Mouse (Mus musculus): Measurements from ENCODE around the gene Gal3st3. TPM values are rescaled to one million over a fixed set of nuclear protein-coding genes. Genes with fewer than 3 reads are reported as not detected.

Gene Gal3st3
- polyA plus RNA-seq, 1 experiment from 2014 or later, result 0.08 TPM

- Histone ChIP-seq H3K9me3 (replicated peaks; ENCODE audit: control insufficient read depth, low read length) (no peaks in the 10 kb centered on the region), H3K4me3 (ENCODE audit: low read depth, low read length) (peak overlapping the region; percentile 98), H3K4me1 (ENCODE audit: control insufficient read depth, low read depth, low read length) (peaks cover 18% of the 10 kb centered on the region), H3K27me3 (ENCODE audit: control insufficient read depth, insufficient read depth, low read depth, low read length) (peaks cover 16% of the 10 kb centered on the region), H3K4me2 (ENCODE audit: low read depth, low read length) (peak overlapping the region; percentile 64), H3K36me3 (ENCODE audit: control insufficient read depth, insufficient read depth) (peaks cover 19% of the 10 kb centered on the region), H3K9ac (ENCODE audit: low read depth, low read length) (peak overlapping the region; percentile 55), H3K27ac (ENCODE audit: low read length) (peak overlapping the region; percentile 58)
- WGBS (ENCODE audit: insufficient replicate concordance), result 3% methylated on average over 13 of the region's 13 CpGs
- ATAC-seq (ENCODE audit: low read depth), result peak; percentile 41
Measured at GRCm38 (mm10) chr19:5295736-5296075, 2.4 kb upstream of the Gal3st3 start.

DNA sequence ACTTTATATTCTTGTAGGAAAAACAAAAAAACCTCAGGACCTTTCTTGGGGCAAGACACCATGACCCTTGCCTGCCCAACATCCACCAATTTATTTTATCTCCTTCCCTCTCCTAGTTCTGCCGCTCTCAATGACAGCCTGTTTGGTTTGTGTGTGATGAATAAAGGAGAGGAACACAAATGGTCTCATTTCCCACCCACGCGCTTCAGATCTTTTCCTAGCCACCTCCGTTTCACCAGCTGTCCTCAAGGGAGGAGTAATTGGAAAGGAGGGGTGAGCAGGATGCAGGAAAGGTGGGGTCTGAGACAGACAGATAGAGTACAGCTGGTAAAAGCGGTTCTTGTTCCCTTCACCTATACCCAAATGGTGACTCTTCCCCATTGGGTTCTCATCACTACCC is 1.5 kb upstream of the Gal3st3 start:
- no peak overlapping the region for H3K4me3 ChIP-seq (ENCODE audit: low read depth, low read length)
- H3K4me2 ChIP-seq (ENCODE audit: low read depth, low read length), result no peak overlapping the region
- no peak for ATAC-seq (ENCODE audit: low read depth)
- peaks cover 18% of the 10 kb centered on the region for H3K4me1 ChIP-seq (ENCODE audit: control insufficient read depth, low read depth, low read length)
- H3K9me3 ChIP-seq (replicated peaks; ENCODE audit: control insufficient read depth, low read length), result no peaks in the 10 kb centered on the region
- H3K27ac ChIP-seq (ENCODE audit: low read length), result no peak overlapping the region
- no peak overlapping the region for H3K9ac ChIP-seq (ENCODE audit: low read depth, low read length)
- H3K36me3 ChIP-seq (ENCODE audit: control insufficient read depth, insufficient read depth), result peaks cover 15% of the 10 kb centered on the region
- H3K27me3 ChIP-seq (ENCODE audit: control insufficient read depth, insufficient read depth, low read depth, low read length), result peaks cover 16% of the 10 kb centered on the region
- WGBS (ENCODE audit: insufficient replicate concordance), result 68% methylated on average over 5 of the region's 5 CpGs

GRCm38 (mm10) chr19:5300588-5300987 is 2.5 kb downstream of the Gal3st3 start:
- ATAC-seq (ENCODE audit: low read depth), result no peak
- no peaks in the 10 kb centered on the region for H3K9me3 ChIP-seq (replicated peaks; ENCODE audit: control insufficient read depth, low read length)
- no peak overlapping the region for H3K27ac ChIP-seq (ENCODE audit: low read length)
- H3K9ac ChIP-seq (ENCODE audit: low read depth, low read length), result no peak overlapping the region
- H3K36me3 ChIP-seq (ENCODE audit: control insufficient read depth, insufficient read depth), result no peaks in the 10 kb centered on the region
- peaks cover 7% of the 10 kb centered on the region for H3K4me1 ChIP-seq (ENCODE audit: control insufficient read depth, low read depth, low read length)
- H3K27me3 ChIP-seq (ENCODE audit: control insufficient read depth, insufficient read depth, low read depth, low read length), result peaks cover 16% of the 10 kb centered on the region
- no peak overlapping the region for H3K4me3 ChIP-seq (ENCODE audit: low read depth, low read length)
- no peak overlapping the region for H3K4me2 ChIP-seq (ENCODE audit: low read depth, low read length)
- 64% methylated on average over 6 of the region's 6 CpGs for WGBS (ENCODE audit: insufficient replicate concordance)

- H3K27me3 ChIP-seq (ENCODE audit: control insufficient read depth, insufficient read depth, low read depth, low read length), result peaks cover 23% of the 10 kb centered on the region
- no peak for ATAC-seq (ENCODE audit: low read depth)
- no peaks in the 10 kb centered on the region for H3K36me3 ChIP-seq (ENCODE audit: control insufficient read depth, insufficient read depth)
- no peak overlapping the region for H3K4me2 ChIP-seq (ENCODE audit: low read depth, low read length)
- H3K4me3 ChIP-seq (ENCODE audit: low read depth, low read length), result no peak overlapping the region
- H3K9me3 ChIP-seq (replicated peaks; ENCODE audit: control insufficient read depth, low read length), result no peaks in the 10 kb centered on the region
- H3K4me1 ChIP-seq (ENCODE audit: control insufficient read depth, low read depth, low read length), result no peaks in the 10 kb centered on the region; the same call in 1 of the 2 replicates
- H3K27ac ChIP-seq (ENCODE audit: low read length), result no peak overlapping the region
- 6% methylated on average over 4 of the region's 4 CpGs for WGBS (ENCODE audit: insufficient replicate concordance)
- H3K9ac ChIP-seq (ENCODE audit: low read depth, low read length), result no peak overlapping the region
Measured at GRCm38 (mm10) chr19:5302455-5302854, 4.3 kb downstream of the Gal3st3 start.

- no peak for ATAC-seq (ENCODE audit: low read depth)
- no peak overlapping the region for H3K4me2 ChIP-seq (ENCODE audit: low read depth, low read length)
- H3K4me3 ChIP-seq (ENCODE audit: low read depth, low read length), result no peak overlapping the region
- peaks cover 17% of the 10 kb centered on the region for H3K27me3 ChIP-seq (ENCODE audit: control insufficient read depth, insufficient read depth, low read depth, low read length)
- H3K27ac ChIP-seq (ENCODE audit: low read length), result no peak overlapping the region
- 67% methylated on average over 6 of the region's 6 CpGs for WGBS (ENCODE audit: insufficient replicate concordance)
- H3K4me1 ChIP-seq (ENCODE audit: control insufficient read depth, low read depth, low read length), result no peaks in the 10 kb centered on the region; the same call in 1 of the 2 replicates
- no peaks in the 10 kb centered on the region for H3K36me3 ChIP-seq (ENCODE audit: control insufficient read depth, insufficient read depth)
- H3K9ac ChIP-seq (ENCODE audit: low read depth, low read length), result no peak overlapping the region
- H3K9me3 ChIP-seq (replicated peaks; ENCODE audit: control insufficient read depth, low read length), result no peaks in the 10 kb centered on the region
Measured at GRCm38 (mm10) chr19:5306279-5306678, 8.1 kb downstream of the Gal3st3 start.

GRCm38 (mm10) chr19:5306968-5307734 is 9.0 kb downstream of the Gal3st3 start:
- Histone ChIP-seq H3K27me3 (ENCODE audit: control insufficient read depth, insufficient read depth, low read depth, low read length) (peaks cover 17% of the 10 kb centered on the region), H3K4me1 (ENCODE audit: control insufficient read depth, low read depth, low read length) (no peaks in the 10 kb centered on the region; the same call in 1 of the 2 replicates), H3K4me2 (ENCODE audit: low read depth, low read length) (peak overlapping the region; percentile 30), H3K27ac (ENCODE audit: low read length) (no peak overlapping the region), H3K36me3 (ENCODE audit: control insufficient read depth, insufficient read depth) (no peaks in the 10 kb centered on the region), H3K9me3 (replicated peaks; ENCODE audit: control insufficient read depth, low read length) (no peaks in the 10 kb centered on the region), H3K4me3 (ENCODE audit: low read depth, low read length) (peak overlapping the region; percentile 9), H3K9ac (ENCODE audit: low read depth, low read length) (no peak overlapping the region)
- no peak for ATAC-seq (ENCODE audit: low read depth)
- WGBS (ENCODE audit: insufficient replicate concordance), result 35% methylated on average over 97 of the region's 98 CpGs

GRCm38 (mm10) chr19:5309025-5309424 is 10.9 kb downstream of the Gal3st3 start:
- H3K9ac ChIP-seq (ENCODE audit: low read depth, low read length), result no peak overlapping the region
- H3K4me1 ChIP-seq (ENCODE audit: control insufficient read depth, low read depth, low read length), result no peaks in the 10 kb centered on the region; the same call in 1 of the 2 replicates
- no peak overlapping the region for H3K4me2 ChIP-seq (ENCODE audit: low read depth, low read length)
- no peaks in the 10 kb centered on the region for H3K36me3 ChIP-seq (ENCODE audit: control insufficient read depth, insufficient read depth)
- no peaks in the 10 kb centered on the region for H3K9me3 ChIP-seq (replicated peaks; ENCODE audit: control insufficient read depth, low read length)
- H3K4me3 ChIP-seq (ENCODE audit: low read depth, low read length), result no peak overlapping the region
- no peak overlapping the region for H3K27ac ChIP-seq (ENCODE audit: low read length)
- ATAC-seq (ENCODE audit: low read depth), result no peak
- 67% methylated on average over 7 of the region's 7 CpGs for WGBS (ENCODE audit: insufficient replicate concordance)
- H3K27me3 ChIP-seq (ENCODE audit: control insufficient read depth, insufficient read depth, low read depth, low read length), result peaks cover 17% of the 10 kb centered on the region

DNA sequence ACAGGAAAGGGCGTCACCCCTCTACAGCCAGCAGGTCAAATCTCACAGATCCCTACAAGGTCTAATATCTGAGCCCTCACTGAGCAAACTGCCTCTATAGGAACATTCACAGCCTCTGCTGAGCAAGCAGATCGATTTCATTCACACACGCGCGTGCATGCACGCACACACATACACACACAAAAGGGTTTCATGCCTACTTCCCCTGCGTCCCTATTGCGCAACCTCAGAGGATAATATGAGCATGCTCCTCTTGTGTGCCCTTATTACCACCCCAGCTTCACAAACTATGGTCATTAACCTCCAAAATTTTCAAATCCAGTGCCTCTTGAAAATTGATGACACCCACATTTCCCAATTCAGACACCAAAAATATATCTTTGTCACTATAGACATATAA is 15.1 kb downstream of the Gal3st3 start:
- H3K4me2 ChIP-seq (ENCODE audit: low read depth, low read length), result no peak overlapping the region
- no peak overlapping the region for H3K9ac ChIP-seq (ENCODE audit: low read depth, low read length)
- H3K27me3 ChIP-seq (ENCODE audit: control insufficient read depth, insufficient read depth, low read depth, low read length), result no peaks in the 10 kb centered on the region
- no peaks in the 10 kb centered on the region for H3K36me3 ChIP-seq (ENCODE audit: control insufficient read depth, insufficient read depth)
- no peak overlapping the region for H3K4me3 ChIP-seq (ENCODE audit: low read depth, low read length)
- 73% methylated on average over 8 of the region's 8 CpGs for WGBS (ENCODE audit: insufficient replicate concordance)
- no peak overlapping the region for H3K27ac ChIP-seq (ENCODE audit: low read length)
- H3K9me3 ChIP-seq (replicated peaks; ENCODE audit: control insufficient read depth, low read length), result peaks cover 2% of the 10 kb centered on the region
- no peaks in the 10 kb centered on the region for H3K4me1 ChIP-seq (ENCODE audit: control insufficient read depth, low read depth, low read length)
- no peak for ATAC-seq (ENCODE audit: low read depth)

DNA sequence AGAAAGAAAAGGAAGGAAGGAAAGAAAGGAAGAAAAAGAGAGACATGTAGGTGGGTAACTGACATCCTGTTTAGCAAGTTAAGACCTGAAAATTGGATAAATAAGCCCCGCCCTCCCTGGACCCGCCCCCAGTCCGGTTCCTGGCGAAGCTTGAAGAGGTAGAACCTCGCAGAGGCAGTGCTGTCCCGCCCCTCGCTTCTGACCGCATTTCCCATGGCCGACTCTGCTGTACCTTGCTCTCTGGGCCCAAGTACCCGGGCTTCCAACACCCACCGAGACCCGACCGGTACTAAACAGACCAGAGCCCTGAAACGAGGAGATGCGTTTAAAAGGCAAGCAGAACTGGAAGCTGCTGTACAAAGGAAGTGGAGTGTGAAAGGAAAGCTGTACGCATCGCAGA is 25.7 kb downstream of the Gal3st3 start:
- H3K27ac ChIP-seq (ENCODE audit: low read length), result no peak overlapping the region
- H3K9ac ChIP-seq (ENCODE audit: low read depth, low read length), result no peak overlapping the region
- no peaks in the 10 kb centered on the region for H3K4me1 ChIP-seq (ENCODE audit: control insufficient read depth, low read depth, low read length)
- no peak for ATAC-seq (ENCODE audit: low read depth)
- H3K36me3 ChIP-seq (ENCODE audit: control insufficient read depth, insufficient read depth), result no peaks in the 10 kb centered on the region
- H3K4me2 ChIP-seq (ENCODE audit: low read depth, low read length), result no peak overlapping the region
- no peaks in the 10 kb centered on the region for H3K27me3 ChIP-seq (ENCODE audit: control insufficient read depth, insufficient read depth, low read depth, low read length)
- no peaks in the 10 kb centered on the region for H3K9me3 ChIP-seq (replicated peaks; ENCODE audit: control insufficient read depth, low read length)
- H3K4me3 ChIP-seq (ENCODE audit: low read depth, low read length), result no peak overlapping the region
- 42% methylated on average over 17 of the region's 17 CpGs for WGBS (ENCODE audit: insufficient replicate concordance)
